Mouse (Mus musculus) layer of hippocampus, adult 18-20 months (tissue): ENCODE measurements around the gene Fhl2. TPM values are rescaled to one million over a fixed set of nuclear protein-coding genes. Genes with fewer than 3 reads are reported as not detected.

Experiments used
- DNase-seq, 2 experiments: peaks; one replicate each; pipeline ENCODE4 v3.0.0; 2022; ENCODE audit warnings: low spot score in 2 of 2
- long read RNA-seq: library from polyadenylated mRNA; stranded (forward); transcript quantifications from one replicate; pipeline ENCODE4 v2.0.0, GENCODE M21; 2021
- total RNA-seq, 2 experiments: library from RNA; stranded (reverse); gene quantifications; 2 replicates each; pipeline ENCODE4 v1.2.3; 2021

Gene Fhl2
- 10 to 100 TPM; 28.5 to 34.0 TPM for total RNA-seq
- long read RNA-seq, transcript Fhl2-201 (6 exons, 1,563 nt): major isoform, 14 of 16 reads
- long read RNA-seq, partial matches to known transcripts: 1 of 16 reads
- long read RNA-seq, other reads (novel, unspliced or antisense): 1 of 16 reads

DNA sequence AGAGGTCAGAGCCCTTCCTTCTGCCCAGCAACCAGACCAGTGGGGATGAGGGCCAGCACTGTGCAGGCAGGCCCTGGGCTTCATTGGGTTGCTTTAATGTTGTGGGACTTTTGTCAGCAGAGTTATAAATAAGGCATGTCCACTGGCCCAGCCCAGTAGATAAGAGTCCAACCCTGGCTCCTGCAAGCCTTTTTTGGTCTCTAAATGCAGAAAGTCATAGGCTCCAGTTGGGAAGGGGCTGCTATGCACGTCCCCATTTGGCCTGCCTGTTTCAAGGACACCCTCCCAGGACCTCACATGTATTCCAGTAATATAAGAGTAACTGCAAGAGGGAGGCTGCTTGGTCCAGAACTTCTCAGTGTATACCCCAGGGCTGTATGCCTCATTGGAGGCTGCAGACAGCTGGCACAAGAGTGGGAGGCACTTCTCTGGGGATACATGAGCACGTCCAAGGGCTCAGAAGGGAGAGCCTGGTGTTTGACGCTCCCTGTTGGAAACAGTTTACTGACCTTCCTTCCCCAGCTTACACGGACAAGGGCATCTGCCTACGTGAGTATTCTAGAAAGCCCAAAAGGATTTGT, at the start of gene Fhl2:
Fhl2 (minus strand) TSS at position 324 of the 581 bp plus-strand sequence.
- no peak for DNase-seq

DNA sequence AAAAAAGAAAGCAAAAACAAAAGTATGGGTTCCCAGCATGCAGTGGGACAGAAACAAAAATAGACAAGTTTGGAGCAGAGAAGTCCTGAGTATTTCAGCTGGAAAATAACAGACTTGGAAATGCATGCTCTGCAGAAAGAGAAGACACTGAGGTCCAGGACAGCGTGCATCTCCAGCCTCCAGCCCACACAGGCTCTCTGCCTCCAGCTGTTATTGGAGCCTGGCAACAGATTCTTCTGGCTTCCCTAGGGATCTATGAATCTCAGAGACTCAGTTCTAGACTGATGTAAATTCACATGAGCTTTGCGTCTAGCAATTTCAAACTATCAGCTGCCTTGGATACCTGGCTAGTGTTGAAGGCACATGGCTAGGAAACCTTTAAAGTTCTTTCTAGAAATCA, 48.2 kb upstream of the Fhl2 start:
- DNase-seq: no peak

DNA sequence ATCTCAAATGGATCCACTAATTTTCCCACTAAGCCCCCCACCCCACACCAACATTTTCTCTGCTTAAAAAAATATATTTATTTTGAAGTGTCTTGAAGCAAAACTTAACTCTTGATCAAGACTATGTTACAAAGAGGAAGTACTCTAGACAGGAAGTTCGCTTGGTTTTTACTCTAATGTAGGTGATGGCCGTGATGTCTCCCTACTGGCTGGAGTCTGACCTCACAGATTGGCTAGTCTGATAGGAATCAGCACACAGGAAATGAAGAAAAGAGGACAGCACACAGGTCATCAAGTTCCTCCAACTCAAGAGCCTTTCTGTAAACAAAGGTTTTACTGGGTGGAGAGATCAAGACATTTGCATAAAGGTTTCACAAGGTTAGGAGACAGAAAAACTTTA, 44.4 kb upstream of the Fhl2 start:
- DNase-seq: no peak

DNA sequence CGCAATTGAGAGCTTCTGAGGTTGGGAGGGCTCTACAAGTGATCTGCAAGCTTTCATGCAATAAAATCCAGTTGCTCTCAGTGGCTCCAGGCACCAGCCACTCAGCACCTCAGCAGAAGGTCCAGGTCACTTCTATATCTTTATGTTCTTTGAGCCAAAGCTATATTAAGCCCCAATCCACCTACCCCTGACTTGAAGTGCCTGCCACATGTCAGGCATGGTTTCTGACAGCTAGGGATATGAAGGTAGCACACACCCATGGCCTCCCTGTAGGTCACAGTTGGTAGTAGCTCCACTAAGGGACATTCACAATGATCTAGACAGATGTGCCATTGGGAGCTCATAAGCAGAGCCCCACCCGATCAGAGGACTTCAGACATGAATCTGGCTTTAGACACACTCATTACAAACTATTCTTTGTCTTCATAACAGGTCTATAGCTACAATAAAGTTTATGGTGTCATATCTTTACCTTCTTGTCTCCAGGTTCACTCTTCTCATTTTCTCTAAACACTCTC, 43.1 kb upstream of the Fhl2 start:
- no peak for DNase-seq

DNA sequence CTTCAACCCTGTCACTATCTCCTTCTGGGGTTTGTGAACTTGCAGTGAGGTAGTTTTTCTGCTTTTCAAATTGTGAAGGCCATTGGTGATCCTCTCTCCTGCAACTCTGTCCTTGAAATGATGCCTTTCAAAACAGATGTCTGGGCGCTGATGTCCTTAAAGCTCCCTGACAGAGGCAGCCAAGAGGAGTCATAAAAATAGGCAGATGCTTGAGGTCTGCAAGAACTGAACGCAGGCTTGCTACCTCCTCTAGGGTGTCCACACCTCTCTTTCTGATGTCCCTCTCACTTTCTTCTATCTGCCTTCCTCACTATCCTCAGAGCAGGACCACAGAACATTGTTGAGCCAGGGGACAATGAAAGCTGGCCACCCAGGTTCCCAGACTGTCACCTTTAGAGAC, 41.7 kb upstream of the Fhl2 start:
- DNase-seq: no peak

DNA sequence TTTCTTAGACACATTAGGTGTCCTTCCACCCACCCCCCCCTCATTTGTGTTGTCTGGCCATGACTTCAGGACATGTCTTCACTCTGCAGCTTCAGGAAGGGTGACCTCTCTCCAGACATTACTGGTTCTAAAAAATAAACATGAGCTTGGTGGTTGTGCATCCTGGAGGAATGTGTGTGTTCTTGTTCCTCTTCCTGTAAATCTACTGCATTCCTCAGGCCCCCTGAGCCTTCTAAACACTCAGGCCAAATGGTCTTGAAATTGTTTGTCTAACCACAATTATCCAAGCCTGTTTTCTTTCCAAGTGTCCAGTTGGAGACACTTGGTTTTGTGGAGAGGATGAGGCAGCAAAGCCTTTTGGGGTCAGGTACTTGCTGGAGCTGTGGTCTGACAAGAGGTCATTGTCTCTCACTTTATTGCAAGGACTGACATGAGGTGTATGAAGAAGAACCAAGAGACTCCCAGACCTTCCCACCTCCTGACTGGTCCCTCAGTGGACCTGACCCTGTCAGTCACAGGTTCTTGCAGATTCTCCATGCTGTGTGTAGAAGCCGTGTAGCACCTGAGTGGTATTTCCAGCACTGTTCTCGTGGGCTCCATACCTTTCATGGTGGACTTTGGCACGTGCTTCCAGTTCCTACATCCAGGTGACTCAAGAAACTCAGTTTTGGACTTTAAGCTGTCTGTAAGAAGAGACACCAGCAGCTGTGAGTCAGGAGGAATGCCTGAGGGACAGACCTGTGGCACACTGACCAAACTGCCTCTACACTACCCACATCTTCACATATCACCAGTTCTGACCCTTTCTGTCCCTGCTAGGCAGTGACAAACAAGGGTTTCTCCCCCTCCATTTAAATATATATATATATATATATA, 40.8 kb upstream of the Fhl2 start:
- DNase-seq: no peak

DNA sequence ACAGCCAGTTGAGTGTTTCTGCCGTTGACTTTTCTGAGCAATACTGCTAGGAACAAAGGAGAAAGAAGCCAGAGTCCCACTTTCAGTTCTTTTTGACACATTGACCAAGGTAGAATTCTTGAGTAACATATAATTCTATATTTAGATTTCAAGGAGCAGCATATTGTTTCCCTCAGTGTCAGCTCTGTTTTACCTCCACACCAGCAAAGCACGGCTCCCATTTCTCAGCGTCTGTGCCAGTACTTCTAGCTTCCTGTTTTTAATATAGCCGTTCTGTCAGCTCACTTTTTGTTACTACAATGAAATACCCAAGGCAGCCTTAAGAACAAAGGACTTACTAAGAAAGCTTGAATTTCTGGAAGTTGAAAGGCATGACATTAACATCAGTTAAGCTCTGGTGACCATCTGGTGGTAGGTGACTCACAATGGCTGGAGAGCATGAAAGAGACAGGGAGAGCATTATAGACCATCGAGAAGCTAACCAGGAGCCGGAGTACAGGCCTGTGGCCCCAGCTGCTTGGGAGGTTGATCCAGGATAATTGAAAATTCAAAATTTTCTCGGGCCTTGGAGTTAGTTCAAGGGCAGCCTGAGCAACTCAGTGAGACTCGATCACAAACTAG, 28.9 kb upstream of the Fhl2 start:
- no peak for DNase-seq

DNA sequence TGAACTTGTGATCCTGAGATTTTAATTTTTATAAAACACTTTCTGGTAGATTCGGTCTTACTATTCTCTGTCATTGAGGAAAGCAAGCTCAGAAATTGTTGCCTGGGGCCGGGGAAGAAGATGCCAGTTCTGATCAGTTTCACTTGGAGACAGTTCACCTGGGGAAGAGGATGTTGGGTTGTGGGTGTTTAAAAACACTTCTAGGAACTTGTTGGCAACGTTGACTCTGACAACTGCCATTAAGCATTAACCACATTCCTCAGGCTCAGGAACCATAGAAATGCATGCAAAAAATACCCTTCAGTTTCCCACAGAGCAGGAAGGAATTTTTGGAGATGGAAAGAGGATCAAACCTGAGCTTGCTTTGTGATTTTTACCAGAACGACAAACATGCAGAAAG, 28.2 kb upstream of the Fhl2 start:
- no peak for DNase-seq

DNA sequence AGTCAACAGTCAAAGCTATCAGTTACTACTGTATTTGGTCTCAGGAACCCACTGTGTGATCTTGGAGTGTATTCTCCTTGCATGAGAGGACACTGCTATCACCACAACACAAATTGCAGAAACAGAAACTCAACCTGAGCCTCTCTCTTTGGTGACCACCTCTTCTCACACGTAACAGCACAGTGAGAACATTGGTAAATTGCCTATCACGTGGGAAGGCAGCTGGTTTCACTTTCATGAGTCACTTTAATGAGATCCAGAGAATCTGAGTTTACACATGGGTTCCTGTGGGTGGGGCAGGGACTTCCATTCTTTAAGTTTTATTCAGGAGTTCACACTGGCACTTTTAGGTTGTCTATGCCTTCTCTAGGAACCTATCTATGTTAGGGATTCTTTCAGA, 27.4 kb upstream of the Fhl2 start:
- DNase-seq: no peak

DNA sequence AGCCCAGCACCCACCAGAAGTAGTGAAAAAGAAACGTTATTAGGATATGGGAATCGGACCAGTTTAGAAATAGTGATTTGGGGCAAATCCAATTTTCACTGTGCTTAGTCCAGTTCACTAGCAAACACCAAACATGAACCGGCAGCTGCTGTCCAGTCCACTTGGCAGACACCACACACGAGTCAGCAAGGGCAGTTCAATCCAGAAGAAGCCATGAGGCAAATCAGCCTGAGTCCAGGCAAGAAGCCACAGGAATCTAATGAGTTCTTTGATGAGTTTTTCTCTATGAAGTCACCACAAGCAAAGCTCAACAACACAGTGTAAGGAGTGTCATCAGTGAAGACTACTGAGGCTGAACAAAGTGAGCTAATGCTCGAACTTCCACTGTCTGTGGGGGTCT, 26.3 kb upstream of the Fhl2 start:
- no peak for DNase-seq

DNA sequence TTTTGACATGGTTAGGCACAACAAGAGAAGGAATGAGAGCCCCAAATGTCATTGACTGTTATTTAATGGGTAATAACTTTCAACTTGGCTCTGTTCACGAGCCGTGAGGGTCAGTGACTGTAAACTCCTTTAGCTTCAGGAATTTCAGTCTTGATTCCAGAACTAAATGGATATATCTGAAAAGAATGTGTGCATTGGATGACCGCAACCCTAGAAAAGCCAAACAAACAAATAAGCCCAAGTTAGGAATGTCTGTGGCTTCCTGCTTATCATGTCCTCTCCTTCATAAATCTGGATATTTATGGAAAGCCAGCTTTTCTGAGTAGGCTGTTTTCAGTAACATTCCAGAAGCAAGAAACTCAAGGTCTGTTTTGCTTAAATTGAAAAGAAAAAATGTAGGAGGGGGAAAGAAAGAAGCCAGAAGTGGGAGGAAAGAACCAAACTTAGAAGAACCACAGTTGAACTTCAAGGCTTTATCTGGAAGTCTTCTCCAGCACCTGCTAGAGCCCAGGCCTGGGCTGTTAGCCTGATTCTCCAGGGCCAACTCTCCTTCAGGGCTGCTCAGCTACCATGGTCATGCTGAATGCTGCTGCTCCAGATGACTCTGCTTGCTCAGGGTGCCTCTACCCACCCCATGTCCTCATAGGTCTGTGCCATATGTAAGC, 21.4 kb upstream of the Fhl2 start:
- no peak for DNase-seq

DNA sequence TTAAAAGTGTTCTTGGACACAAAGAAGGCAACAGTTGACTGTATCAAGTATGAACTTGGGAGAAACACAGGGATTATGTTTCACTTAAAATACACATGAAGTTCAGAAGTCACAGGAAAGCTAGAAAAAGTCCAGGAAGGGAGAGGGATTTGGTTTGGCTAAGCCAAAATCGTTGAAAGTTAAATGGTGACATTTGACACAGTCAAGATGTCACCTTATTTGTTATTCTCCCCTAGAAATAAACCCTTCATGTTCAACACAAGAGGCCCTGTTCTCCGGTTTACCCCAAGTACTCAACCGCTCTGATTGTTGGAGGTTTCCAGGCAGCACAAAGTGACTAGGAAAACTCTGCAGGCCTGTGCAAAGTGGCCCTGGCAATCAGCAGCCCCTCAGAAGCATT, 18.8 kb upstream of the Fhl2 start:
- DNase-seq: no peak

DNA sequence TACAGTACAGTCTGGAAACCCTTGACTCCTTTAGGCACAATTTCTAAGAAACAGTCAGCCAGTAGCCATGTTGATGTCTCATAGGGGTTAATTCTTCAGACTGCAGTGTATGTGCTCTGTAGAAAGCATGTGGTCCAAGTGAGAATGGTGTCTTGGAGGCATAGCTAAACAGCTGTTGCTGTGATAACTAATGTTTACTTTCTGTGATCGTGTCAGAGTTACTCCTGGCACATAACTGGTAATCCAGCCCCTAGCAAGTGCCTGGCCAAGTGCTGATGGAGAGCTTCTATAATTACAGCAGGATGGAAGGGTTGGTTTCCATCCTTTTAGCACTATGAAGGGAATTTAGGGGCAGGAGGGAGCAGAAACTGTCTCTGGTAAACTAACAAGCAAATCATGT, 14.5 kb upstream of the Fhl2 start:
- DNase-seq: no peak

DNA sequence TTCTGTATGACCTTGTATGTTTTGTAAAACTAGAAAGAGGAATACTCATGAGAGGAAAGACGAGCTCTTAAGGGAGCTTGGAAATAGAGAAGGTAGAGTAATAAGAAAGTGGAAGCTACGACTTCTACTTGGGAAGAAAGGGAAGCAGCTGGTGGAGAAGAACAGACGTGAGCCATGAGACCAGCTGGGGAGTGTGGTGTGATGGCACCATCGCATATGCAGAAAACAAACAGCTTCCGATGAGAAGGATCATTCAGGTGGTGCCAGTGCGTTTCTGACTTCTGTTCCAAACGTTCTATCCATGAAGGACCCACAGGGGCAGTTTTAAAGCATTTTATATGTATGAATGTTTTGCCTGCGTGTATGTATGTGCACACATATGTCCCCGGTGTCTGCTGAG, 13.5 kb upstream of the Fhl2 start:
- peak in 1 of 2 experiments; percentile 41 for DNase-seq

DNA sequence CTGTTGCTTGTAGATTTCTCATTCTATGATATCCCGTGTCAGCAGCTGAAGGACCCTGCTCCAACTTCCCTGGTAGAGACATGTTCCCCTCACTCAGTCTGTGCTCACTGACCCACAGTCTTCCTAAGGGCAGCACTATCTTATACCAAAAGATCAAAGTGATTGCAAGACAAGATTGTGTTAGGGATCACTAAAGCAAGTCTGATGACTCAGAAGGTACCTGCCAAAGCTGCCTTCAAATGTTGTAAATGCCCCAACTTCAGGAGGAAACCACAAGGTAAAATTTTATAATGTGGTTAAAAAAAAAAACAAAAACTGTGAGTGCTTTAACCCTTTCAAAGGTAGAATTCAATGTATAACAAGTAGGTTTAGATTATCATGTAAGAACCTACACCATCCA, 10.4 kb upstream of the Fhl2 start:
- no peak for DNase-seq

DNA sequence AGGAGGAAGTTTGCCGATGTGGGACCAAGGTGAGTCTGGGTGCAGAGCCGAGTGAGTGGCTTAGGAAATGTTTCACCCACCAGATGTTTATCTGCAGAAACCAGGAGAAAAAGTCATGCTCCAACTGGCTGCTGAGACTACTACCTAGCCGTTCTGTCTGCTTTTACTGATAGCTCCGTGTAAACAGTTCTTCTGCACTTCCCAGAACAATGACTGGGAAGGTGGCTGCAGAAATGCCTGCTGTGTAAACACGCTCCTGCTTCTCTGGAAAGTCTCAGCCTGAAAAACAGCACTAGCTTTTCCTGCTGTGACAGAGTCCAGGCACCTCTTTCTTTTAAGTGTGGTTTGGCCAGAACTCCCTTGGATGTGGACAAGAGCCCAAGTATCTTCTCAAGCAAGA, 6.5 kb upstream of the Fhl2 start:
- DNase-seq: no peak

DNA sequence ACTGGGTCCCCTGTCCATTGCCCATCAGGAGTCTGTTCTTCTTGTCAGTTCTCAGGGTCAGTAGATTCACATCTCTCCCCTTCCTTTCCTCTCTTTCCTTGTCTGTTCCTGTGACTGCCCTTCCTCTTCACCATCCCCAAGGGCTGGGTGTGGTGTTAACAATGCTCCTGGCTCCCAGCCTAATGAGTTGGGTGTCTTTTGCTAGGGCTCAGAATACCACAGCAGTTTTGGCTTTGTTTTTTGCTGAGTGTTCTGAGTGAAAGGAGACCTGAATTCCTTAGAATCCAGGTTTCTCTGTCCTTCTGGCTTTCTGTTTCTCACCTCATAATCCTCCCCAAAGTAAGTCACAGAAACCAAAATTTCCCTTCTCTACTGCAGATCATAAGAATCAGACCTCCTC, 5.4 kb upstream of the Fhl2 start:
- no peak for DNase-seq

DNA sequence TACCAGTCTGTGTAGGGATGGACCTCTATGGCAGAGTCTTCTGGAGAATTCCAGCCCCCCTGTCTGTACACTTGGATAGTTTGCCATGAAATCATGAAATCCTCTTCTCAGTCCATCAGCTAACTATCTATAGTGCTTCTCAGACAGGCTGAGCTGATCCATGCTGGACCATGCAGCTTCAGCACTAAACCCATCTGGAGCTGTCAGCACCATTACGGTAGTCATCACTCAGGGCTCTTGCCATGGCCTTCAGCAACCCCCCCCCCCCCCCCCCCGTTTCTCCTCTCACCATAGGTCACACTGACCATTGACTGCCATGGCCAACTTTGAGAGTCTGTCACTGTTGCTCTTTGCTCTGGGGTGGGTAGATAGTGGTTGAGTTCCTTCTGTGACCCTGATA, 5.0 kb upstream of the Fhl2 start:
- no peak for DNase-seq

DNA sequence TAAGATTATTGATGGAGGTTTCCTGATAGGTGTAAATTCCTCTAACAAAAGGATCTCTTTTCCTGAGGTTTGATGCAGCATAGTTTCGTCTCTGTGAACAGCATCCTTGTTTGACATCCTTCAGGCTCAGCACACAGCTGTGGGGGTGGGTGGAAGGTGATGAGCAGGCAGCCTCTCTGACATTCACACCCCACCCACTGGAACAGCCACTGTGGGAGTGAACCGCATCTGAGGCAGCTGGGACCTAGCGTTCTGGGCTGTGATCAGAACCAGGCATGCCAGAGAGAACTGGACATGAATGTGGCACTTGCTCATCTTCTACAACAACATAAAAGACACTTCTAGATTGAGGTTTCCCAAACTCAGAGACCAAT, 3.1 kb upstream of the Fhl2 start:
- peak; percentile 30 to 57 for DNase-seq

DNA sequence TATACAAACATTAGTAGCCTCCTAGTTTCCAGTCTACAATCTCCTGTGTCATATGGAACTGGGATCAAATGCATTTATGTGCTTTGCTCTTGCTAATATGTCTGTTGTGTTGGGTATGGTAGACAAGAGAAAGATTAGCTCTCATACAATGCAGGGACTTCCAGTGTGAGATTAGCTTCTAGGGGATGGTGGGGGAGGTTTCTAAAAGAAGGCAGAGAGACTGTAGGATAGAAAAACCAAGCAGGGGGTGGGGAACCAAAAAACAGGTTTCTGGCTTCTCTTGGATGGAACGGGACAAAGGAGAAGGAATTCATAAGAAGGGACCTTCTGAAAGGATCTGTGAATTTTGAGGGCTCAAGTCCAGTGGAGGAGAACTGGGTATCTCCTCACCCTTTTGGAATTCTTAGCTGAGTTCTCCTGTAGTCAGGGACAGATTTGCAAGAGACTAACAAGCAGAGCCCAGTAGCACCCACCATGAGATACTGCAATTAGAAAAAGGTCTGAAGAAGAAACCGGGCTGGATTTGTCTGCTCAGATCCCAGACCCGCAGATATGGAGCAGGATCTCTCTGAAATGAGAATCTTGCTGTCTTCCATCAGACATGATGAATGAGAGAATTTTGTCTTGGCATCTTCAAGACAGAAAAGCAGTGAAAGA, 2.6 kb upstream of the Fhl2 start:
- no peak for DNase-seq

DNA sequence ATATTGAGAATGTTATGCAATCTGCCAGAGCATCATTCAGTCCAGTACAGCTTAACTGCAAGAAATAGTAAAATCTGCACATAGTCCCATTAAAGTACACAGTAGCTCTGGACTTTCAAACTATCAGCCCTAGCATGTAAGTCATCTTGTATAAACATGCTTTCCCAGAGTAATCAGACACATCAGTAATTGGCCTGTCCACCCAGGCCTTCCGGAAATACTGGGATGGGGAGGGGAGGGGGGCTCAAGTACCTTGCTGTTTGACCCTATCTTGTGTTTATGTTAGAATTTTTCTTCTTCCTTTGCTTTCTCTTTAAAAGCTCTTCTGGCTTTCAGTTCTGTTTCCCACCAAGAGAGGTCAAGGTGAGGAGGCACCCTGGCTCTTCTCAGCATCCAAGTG, 725 bp downstream of the Fhl2 start:
- no peak for DNase-seq
